Mouse (Mus musculus) thymus, postnatal 10 days (tissue): ENCODE measurements around the gene Tmem186.

ENCODE experiments used
- DNase-seq, 2 experiments: peaks; one replicate each; pipeline ENCODE4 v3.0.0; 2021; ENCODE audit warnings: low spot score in 2 of 2

The Tmem186 gene

GRCm38 (mm10) chr16:8667261-8667660 is 29.7 kb upstream of the Tmem186 start:
- no peak for DNase-seq

- no peak for DNase-seq
Observed at GRCm38 (mm10) chr16:8666452-8666851, 28.9 kb upstream of the Tmem186 start.

- DNase-seq, result no peak
Observed at GRCm38 (mm10) chr16:8665367-8665766, 27.9 kb upstream of the Tmem186 start.

GRCm38 (mm10) chr16:8663606-8664539 is 26.4 kb upstream of the Tmem186 start:
- DNase-seq, result no peak

GRCm38 (mm10) chr16:8663022-8663421 is 25.5 kb upstream of the Tmem186 start:
- no peak for DNase-seq

- DNase-seq, result no peak
Observed at GRCm38 (mm10) chr16:8658764-8659163, 21.3 kb upstream of the Tmem186 start.

GRCm38 (mm10) chr16:8658349-8658748 is 20.8 kb upstream of the Tmem186 start:
- no peak for DNase-seq

- DNase-seq, result no peak
Observed at GRCm38 (mm10) chr16:8656256-8656655, 18.7 kb upstream of the Tmem186 start.

- DNase-seq, result no peak
Observed at GRCm38 (mm10) chr16:8655599-8655998, 18.1 kb upstream of the Tmem186 start.

- DNase-seq, result no peak
Observed at GRCm38 (mm10) chr16:8655108-8655507, 17.6 kb upstream of the Tmem186 start.

- no peak for DNase-seq
Observed at GRCm38 (mm10) chr16:8650007-8650406, 12.5 kb upstream of the Tmem186 start.

GRCm38 (mm10) chr16:8645546-8645945 is 8.0 kb upstream of the Tmem186 start:
- DNase-seq, result no peak

- DNase-seq, result peak; percentile 25 to 50
Observed at GRCm38 (mm10) chr16:8643855-8644254, 6.3 kb upstream of the Tmem186 start.

GRCm38 (mm10) chr16:8639466-8640191 is 2.1 kb upstream of the Tmem186 start:
- no peak for DNase-seq

- DNase-seq, result no peak
Observed at GRCm38 (mm10) chr16:8638131-8638530, 619 bp upstream of the Tmem186 start.

GRCm38 (mm10) chr16:8636867-8637216 is 670 bp downstream of the Tmem186 start:
- peak; percentile 28 to 36 for DNase-seq

- DNase-seq, result peak in 1 of 2 experiments; percentile 19
Observed at GRCm38 (mm10) chr16:8631428-8631827, 6.1 kb downstream of the Tmem186 start.

GRCm38 (mm10) chr16:8630419-8630818 is 7.1 kb downstream of the Tmem186 start:
- no peak for DNase-seq

GRCm38 (mm10) chr16:8620315-8621115 is 17.0 kb downstream of the Tmem186 start:
- no peak for DNase-seq

- DNase-seq, result no peak
Observed at GRCm38 (mm10) chr16:8619659-8620314, 17.7 kb downstream of the Tmem186 start.

- no peak for DNase-seq
Observed at GRCm38 (mm10) chr16:8613447-8613846, 24.1 kb downstream of the Tmem186 start.

- no peak for DNase-seq
Observed at GRCm38 (mm10) chr16:8613039-8613438, 24.5 kb downstream of the Tmem186 start.
